ENCODE assay signal across 17 mouse cellular contexts in the genomic region with DNA sequence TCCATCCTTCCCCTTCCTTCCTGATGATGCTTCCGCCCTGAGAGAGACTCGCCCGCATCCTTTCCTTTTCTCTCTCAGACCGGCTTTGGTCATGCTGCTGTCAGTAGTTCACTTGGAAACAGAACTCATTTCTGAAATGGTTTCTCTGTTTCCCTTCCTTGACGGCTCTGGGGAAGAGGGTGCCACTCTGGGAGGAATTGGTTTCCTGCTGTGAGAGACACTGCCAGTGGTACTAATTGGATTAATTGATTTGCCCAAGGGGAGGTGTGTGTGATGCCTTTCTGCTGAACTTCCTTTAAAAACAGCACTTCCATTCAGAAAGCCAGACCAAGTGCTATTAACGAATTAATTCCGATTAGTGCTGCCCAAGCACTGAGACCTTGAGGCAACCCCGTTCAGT. TPM values are rescaled to one million over a fixed set of nuclear protein-coding genes. Genes with fewer than 3 reads are reported as not detected.
"Had no signal": no experiment of that assay in that cellular context is flagged by ENCODE, and none has a peak within 500 bp of the region (broad histone marks: within the 10 kb centered on the region; RNA-seq: fewer than 3 reads in every experiment).

No protein-coding gene starts in this region.

- H3K9ac ChIP-seq: limb, embryonic 13.5 days; liver, embryonic 14.5 days had no signal

- H3K4me3 ChIP-seq: limb, embryonic 13.5 days had no signal

- H3K36me3 ChIP-seq: limb, embryonic 13.5 days had no signal

- DNase-seq: kidney, adult 11 months; kidney, adult 9 months; kidney, postnatal 36 days; lung, adult 18-20 months; thymus, postnatal 4 days had no signal

- H3K27ac ChIP-seq: kidney, postnatal 0 days; limb, embryonic 13.5 days; liver, embryonic 14.5 days; stomach, postnatal 0 days had no signal

- H3K4me2 ChIP-seq: limb, embryonic 13.5 days had no signal

- H3K9me3 ChIP-seq: limb, embryonic 13.5 days had no signal

RNA-seq across cellular contexts. Expression of a gene that starts 21.2 kb away (rescaled TPM):
- total RNA-seq: layer of hippocampus, adult 18-20 months; liver, adult 2 months; megakaryocyte progenitor cell, adult 5-6 weeks; monocyte, adult 5-6 weeks had no signal
- polyA plus RNA-seq: kidney, postnatal 0 days; liver, adult 2 months; liver, embryonic 14.5 days had no signal

RNA-seq across cellular contexts. Expression of a gene that starts 22.3 kb away (rescaled TPM):
- total RNA-seq: layer of hippocampus, adult 18-20 months; layer of hippocampus, postnatal 10 days; liver, adult 2 months; megakaryocyte progenitor cell, adult 5-6 weeks; monocyte, adult 5-6 weeks had no signal
- polyA plus RNA-seq: kidney, postnatal 0 days; limb, embryonic 13.5 days; liver, adult 2 months; liver, embryonic 14.5 days had no signal

RNA-seq across cellular contexts. Expression of a gene that starts 55.3 kb away (rescaled TPM):
- total RNA-seq: left cerebral cortex, postnatal 36 days; liver, adult 2 months; megakaryocyte progenitor cell, adult 5-6 weeks; monocyte, adult 5-6 weeks had no signal
- polyA plus RNA-seq: intestine, embryonic 14.5 days; kidney, postnatal 0 days; limb, embryonic 13.5 days; liver, adult 2 months; liver, embryonic 14.5 days; neural tube, embryonic 14.5 days; stomach, postnatal 0 days had no signal
